Mouse (Mus musculus): ENCODE data around the gene Gm10447.

DNA sequence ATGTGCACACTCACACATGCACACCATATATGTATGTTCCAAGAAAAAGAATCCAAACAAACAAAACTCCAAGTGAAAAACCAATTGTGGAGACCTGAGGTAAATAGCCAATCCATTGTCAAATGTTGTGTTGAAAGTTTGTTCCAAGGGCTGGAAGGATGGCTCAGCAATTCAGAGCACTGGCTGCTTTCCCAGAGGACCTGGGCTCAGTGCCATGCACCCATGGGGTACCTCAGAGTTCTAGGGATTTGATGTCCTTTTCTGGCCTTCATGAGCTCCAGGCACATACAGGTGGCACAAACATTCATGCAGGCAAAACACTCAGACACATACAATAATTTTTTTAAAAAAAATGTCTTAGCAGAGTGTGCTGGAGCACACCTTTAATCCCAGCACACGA is 8.4 kb downstream of the Gm10447 start:
- no peak for TF ChIP-seq CTCF (IDR thresholded peaks at IDR 0.05; ENCODE audit: extremely low read depth, insufficient read depth, low read length)
- no peak for TF ChIP-seq POLR2A (IDR thresholded peaks at IDR 0.05; ENCODE audit: extremely low read depth, insufficient read depth, low read length)

Data from cortical plate, adult 2 months (tissue).